Mouse (Mus musculus): ENCODE data around the gene Lcor.

Lcor gene

GRCm38 (mm10) chr19:41568791-41569190 lies 86.4 kb downstream of the Lcor start:
- no peak for DNase-seq (ENCODE audit: low spot score)

GRCm38 (mm10) chr19:41573700-41574099 lies 91.3 kb downstream of the Lcor start:
- no peak for DNase-seq (ENCODE audit: low spot score)

GRCm38 (mm10) chr19:41577576-41577975 lies 95.1 kb downstream of the Lcor start:
- no peak for DNase-seq (ENCODE audit: low spot score)

- DNase-seq (ENCODE audit: low spot score): no peak
Observed at GRCm38 (mm10) chr19:41579311-41579920, 97.0 kb downstream of the Lcor start.

GRCm38 (mm10) chr19:41581706-41582420 lies 99.4 kb downstream of the Lcor start, which contains the start of gene Gm340:
Gm340 (plus strand) TSS chr19:41582370.
- DNase-seq (ENCODE audit: low spot score): no peak

GRCm38 (mm10) chr19:41582918-41583514 lies 100.6 kb downstream of the Lcor start:
- DNase-seq (ENCODE audit: low spot score): no peak

- DNase-seq (ENCODE audit: low spot score): no peak
Observed at GRCm38 (mm10) chr19:41586752-41587151, 104.3 kb downstream of the Lcor start.

- DNase-seq (ENCODE audit: low spot score): no peak
Observed at GRCm38 (mm10) chr19:41587431-41588222, 105.2 kb downstream of the Lcor start.

GRCm38 (mm10) chr19:41589026-41589425 lies 106.6 kb downstream of the Lcor start:
- no peak for DNase-seq (ENCODE audit: low spot score)

- DNase-seq (ENCODE audit: low spot score): no peak
Observed at GRCm38 (mm10) chr19:41589681-41590080, 107.2 kb downstream of the Lcor start.

- DNase-seq (ENCODE audit: low spot score): no peak
Observed at GRCm38 (mm10) chr19:41591808-41592207, 109.4 kb downstream of the Lcor start.

GRCm38 (mm10) chr19:41597170-41597894 lies 114.9 kb downstream of the Lcor start:
- DNase-seq (ENCODE audit: low spot score): peak; percentile 51

- no peak for DNase-seq (ENCODE audit: low spot score)
Observed at GRCm38 (mm10) chr19:41600647-41601046, 118.2 kb downstream of the Lcor start.

- DNase-seq (ENCODE audit: low spot score): no peak
Observed at GRCm38 (mm10) chr19:41606208-41606987, 124.0 kb downstream of the Lcor start.

- no peak for DNase-seq (ENCODE audit: low spot score)
Observed at GRCm38 (mm10) chr19:41611683-41612082, 129.2 kb downstream of the Lcor start.
